Mouse (Mus musculus): ENCODE results near the gene Cdca7l. TPM values are rescaled to one million over a fixed set of nuclear protein-coding genes. Genes with fewer than 3 reads are reported as not detected.
"Not testable (repeated sequence)": the region's sequence is repeated elsewhere in the genome, so short reads cannot be mapped to it uniquely, and the experiment has no call there.

The Cdca7l gene
- polyA plus RNA-seq (2014; fragmentation: Nextera tagmentation; extraction: Ambion mirVana), result 48.3 and 54.9 TPM in 2 replicates

DNA sequence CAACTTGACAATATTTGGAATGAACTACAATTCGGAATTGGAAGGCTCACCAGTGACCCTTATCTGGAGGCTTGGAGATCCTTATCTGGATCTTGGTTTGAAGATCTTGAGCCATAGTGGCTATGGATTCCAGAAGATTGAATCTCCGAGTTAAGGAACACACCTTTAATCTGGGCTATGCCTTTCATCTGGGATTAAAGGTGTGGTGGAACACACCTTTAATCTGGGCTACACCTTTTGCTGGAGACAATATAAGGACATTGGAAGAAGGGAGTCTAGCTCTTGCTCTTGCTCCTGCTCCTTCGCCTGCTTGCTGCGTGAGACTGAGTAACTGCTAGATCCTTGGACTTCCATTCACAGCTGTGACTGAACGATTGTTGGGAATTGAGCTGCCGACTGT lies at the start of gene Cdca7l:
Cdca7l (plus strand) TSS at position 301 of the 400 bp plus-strand sequence.
- H3K4me2 ChIP-seq; ATAC-seq (replicated peaks; ENCODE audit: low FRiP score): not testable (repeated sequence)
- 100% methylated on average over 1 of the region's 6 CpGs for WGBS

DNA sequence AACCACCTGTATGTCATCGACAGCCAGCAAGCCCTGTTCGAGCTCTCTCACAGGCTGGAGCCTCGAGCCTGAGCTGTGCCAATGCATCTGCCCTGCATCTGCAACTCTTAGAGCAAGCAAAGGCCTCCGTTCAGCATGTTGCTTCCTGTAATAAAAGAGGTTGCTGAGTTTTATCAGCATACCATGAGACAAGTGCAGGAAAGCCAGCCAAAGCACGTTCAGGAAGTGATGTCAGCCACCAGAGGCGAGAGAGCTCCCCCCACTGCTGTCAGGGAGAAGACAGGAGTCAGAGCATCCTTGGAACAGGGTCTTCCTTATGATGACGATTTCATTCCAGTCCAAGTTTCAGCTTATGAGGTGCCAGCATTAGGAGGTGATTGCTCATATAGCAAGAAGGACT lies 48.1 kb upstream of the Cdca7l start:
- H3K36me3 ChIP-seq (ENCODE audit: control insufficient read depth, insufficient read depth, low read length), result no peaks in the 10 kb centered on the region
- H3K27ac ChIP-seq (ENCODE audit: low read depth, low read length), result no peak overlapping the region
- no peaks in the 10 kb centered on the region for H3K27me3 ChIP-seq (replicated peaks; ENCODE audit: control insufficient read depth, insufficient read depth, low read length)
- 0 out of 2 replicates have a peak, but pooled peaks cover 2% of the 10 kb centered on the region for H3K4me1 ChIP-seq (replicated peaks; ENCODE audit: control insufficient read depth, insufficient read depth, low read length)
- ATAC-seq (replicated peaks; ENCODE audit: low FRiP score), result peak; percentile 22; the same call in 1 of the 2 replicates
- 57% methylated on average over 7 of the region's 7 CpGs for WGBS
- no peaks in the 10 kb centered on the region for H3K9me3 ChIP-seq (ENCODE audit: control insufficient read depth, low read length)
- no peak for DNase-seq (ENCODE audit: low spot score)
- no peak overlapping the region for H3K4me2 ChIP-seq
- H3K4me3 ChIP-seq (ENCODE audit: low read depth, low read length), result no peak overlapping the region
- no peak overlapping the region for H3K9ac ChIP-seq (ENCODE audit: low read depth, low read length)

More for the DNA sequence above, at the start of gene Cdca7l:
- not testable (repeated sequence) for H3K27ac ChIP-seq (ENCODE audit: low read depth, low read length); H3K36me3 ChIP-seq (ENCODE audit: control insufficient read depth, insufficient read depth, low read length); DNase-seq (ENCODE audit: low spot score); H3K27me3 ChIP-seq (replicated peaks; ENCODE audit: control insufficient read depth, insufficient read depth, low read length); H3K4me3 ChIP-seq (ENCODE audit: low read depth, low read length); H3K9ac ChIP-seq (ENCODE audit: low read depth, low read length); H3K9me3 ChIP-seq (ENCODE audit: control insufficient read depth, low read length); H3K4me1 ChIP-seq (replicated peaks; ENCODE audit: control insufficient read depth, insufficient read depth, low read length)

DNA sequence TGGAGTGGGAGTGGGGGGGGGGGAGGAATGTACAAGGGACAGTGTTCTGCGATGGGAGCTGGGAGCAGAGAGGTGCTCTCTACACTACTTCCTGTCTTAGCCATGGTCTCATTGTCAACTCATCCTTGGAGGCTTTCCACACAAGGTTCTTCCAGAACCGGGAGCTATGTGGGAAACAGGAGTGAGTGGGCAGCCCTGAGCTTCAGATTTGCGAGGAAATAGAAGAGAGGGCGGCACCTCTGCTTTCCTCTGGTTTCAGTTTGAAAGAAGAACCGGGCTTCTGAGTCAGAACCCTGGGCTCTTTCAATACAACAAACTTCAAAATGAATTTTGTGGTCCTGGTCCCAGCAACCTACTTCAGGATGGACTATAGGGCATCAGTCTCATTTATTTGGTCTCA lies 43.7 kb upstream of the Cdca7l start:
- no peak overlapping the region for H3K4me2 ChIP-seq
- H3K4me3 ChIP-seq (ENCODE audit: low read depth, low read length), result no peak overlapping the region
- 0 out of 2 replicates have a peak, but pooled peaks cover 2% of the 10 kb centered on the region for H3K4me1 ChIP-seq (replicated peaks; ENCODE audit: control insufficient read depth, insufficient read depth, low read length)
- ATAC-seq (replicated peaks; ENCODE audit: low FRiP score), result no peak
- H3K27me3 ChIP-seq (replicated peaks; ENCODE audit: control insufficient read depth, insufficient read depth, low read length), result no peaks in the 10 kb centered on the region
- DNase-seq (ENCODE audit: low spot score), result no peak
- 70% methylated on average over 5 of the region's 5 CpGs for WGBS
- H3K9me3 ChIP-seq (ENCODE audit: control insufficient read depth, low read length), result no peaks in the 10 kb centered on the region
- H3K36me3 ChIP-seq (ENCODE audit: control insufficient read depth, insufficient read depth, low read length), result no peaks in the 10 kb centered on the region
- H3K27ac ChIP-seq (ENCODE audit: low read depth, low read length), result no peak overlapping the region
- H3K9ac ChIP-seq (ENCODE audit: low read depth, low read length), result no peak overlapping the region

DNA sequence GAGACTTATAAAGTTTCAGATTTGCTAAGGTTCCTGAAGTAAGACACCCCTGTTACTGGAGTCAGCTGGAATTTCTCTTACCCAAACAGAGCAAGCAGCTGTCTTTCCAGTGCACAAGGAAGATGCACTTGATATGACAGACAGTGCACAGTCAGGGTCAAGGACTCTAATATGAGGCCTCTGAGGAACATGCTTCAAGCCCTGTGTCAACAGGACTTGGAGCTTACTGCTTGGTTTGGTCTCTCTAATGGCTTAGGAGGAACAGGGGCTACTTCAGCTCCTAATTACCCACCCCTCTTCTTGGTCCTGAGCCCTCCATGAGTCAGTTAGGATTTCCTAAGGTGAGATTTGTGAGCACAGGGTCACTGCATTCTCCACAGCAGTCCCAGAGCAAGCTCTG lies 43.2 kb upstream of the Cdca7l start:
- no peak overlapping the region for H3K4me3 ChIP-seq (ENCODE audit: low read depth, low read length)
- H3K9ac ChIP-seq (ENCODE audit: low read depth, low read length), result no peak overlapping the region
- 0 out of 2 replicates have a peak, but pooled peaks cover under 1% of the 10 kb centered on the region for H3K4me1 ChIP-seq (replicated peaks; ENCODE audit: control insufficient read depth, insufficient read depth, low read length)
- no peak overlapping the region for H3K4me2 ChIP-seq
- H3K9me3 ChIP-seq (ENCODE audit: control insufficient read depth, low read length), result no peaks in the 10 kb centered on the region
- DNase-seq (ENCODE audit: low spot score), result no peak
- H3K27me3 ChIP-seq (replicated peaks; ENCODE audit: control insufficient read depth, insufficient read depth, low read length), result no peaks in the 10 kb centered on the region
- no peaks in the 10 kb centered on the region for H3K36me3 ChIP-seq (ENCODE audit: control insufficient read depth, insufficient read depth, low read length)
- no peak overlapping the region for H3K27ac ChIP-seq (ENCODE audit: low read depth, low read length)
- ATAC-seq (replicated peaks; ENCODE audit: low FRiP score), result no peak

DNA sequence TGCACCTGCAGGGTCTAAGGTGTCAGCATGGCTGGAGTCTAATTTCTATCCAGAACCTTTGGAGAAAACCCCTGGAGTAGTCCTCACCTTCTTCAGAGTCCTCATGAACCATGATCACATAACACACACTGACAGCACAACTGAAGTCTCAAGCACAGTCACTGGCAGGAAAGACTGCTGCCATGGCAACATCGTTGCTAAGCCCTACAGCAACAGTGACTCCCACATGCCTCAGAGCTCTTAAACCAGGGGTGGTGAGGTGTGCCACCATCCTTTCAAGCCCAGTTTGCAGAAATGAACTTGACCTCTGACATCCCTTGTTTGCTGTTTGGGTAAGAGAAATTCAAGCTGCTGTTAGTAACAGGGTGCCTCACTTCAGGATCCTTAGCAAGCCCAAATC lies 42.4 kb upstream of the Cdca7l start:
- WGBS, result 52% methylated on average over 1 of the region's 1 CpGs
- Histone ChIP-seq H3K4me3 (ENCODE audit: low read depth, low read length) (no peak overlapping the region), H3K9ac (ENCODE audit: low read depth, low read length) (no peak overlapping the region), H3K4me2 (no peak overlapping the region), H3K9me3 (ENCODE audit: control insufficient read depth, low read length) (no peaks in the 10 kb centered on the region), H3K36me3 (ENCODE audit: control insufficient read depth, insufficient read depth, low read length) (no peaks in the 10 kb centered on the region), H3K4me1 (replicated peaks; ENCODE audit: control insufficient read depth, insufficient read depth, low read length) (no peaks in the 10 kb centered on the region), H3K27me3 (replicated peaks; ENCODE audit: control insufficient read depth, insufficient read depth, low read length) (no peaks in the 10 kb centered on the region), H3K27ac (ENCODE audit: low read depth, low read length) (no peak overlapping the region)
- ATAC-seq (replicated peaks; ENCODE audit: low FRiP score) (no peak), DNase-seq (ENCODE audit: low spot score) (no peak)

DNA sequence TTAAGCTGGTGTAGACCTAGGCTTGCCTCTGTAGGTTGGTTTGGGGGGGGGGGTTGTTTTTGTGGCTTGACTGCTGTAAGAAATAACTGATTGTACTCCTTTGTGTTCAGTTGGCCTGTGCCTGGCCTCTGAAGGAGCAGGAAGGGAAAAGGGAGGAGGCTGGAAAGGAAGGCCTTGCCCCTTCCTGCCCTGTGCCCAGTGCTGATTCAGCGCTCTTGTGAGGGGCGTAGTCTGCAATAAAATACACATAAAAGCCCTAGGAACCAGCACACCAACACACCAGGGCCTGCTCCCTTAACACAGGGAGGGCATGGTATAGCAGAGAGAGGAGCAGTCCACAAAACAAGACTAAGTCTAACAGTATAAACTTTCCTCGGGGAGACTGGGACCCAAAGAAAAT lies 40.8 kb upstream of the Cdca7l start:
- H3K4me3 ChIP-seq (ENCODE audit: low read depth, low read length), result no peak overlapping the region

DNA sequence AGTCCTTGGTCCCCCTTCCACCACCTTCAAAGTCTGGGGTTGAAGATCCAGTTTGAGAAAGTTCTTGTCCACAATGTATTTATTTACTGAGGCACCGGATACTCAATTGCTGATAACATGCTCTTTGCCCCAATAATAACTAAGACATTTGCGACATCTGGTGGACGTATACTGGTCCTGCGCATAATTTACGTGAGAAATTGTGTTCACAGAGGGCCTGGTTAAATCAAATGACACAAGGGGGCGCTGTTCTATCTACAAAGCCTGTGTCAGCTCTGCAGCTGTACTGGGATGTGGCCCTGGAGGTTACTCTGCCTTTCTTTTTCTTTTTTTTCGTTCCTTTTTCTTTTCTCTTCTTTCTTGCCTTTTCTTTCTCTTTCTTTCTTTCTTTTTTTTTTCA lies 39.2 kb upstream of the Cdca7l start:
- no peak overlapping the region for H3K9ac ChIP-seq (ENCODE audit: low read depth, low read length)
- no peaks in the 10 kb centered on the region for H3K9me3 ChIP-seq (ENCODE audit: control insufficient read depth, low read length)
- H3K4me3 ChIP-seq (ENCODE audit: low read depth, low read length), result no peak overlapping the region
- no peak overlapping the region for H3K4me2 ChIP-seq
- WGBS, result 4% methylated on average over 7 of the region's 7 CpGs
- ATAC-seq (replicated peaks; ENCODE audit: low FRiP score), result peak; percentile 72
- H3K27me3 ChIP-seq (replicated peaks; ENCODE audit: control insufficient read depth, insufficient read depth, low read length), result no peaks in the 10 kb centered on the region
- H3K36me3 ChIP-seq (ENCODE audit: control insufficient read depth, insufficient read depth, low read length), result no peaks in the 10 kb centered on the region
- peak; percentile 60 for DNase-seq (ENCODE audit: low spot score)
- H3K4me1 ChIP-seq (replicated peaks; ENCODE audit: control insufficient read depth, insufficient read depth, low read length), result no peaks in the 10 kb centered on the region
- no peak overlapping the region for H3K27ac ChIP-seq (ENCODE audit: low read depth, low read length)

More for the DNA sequence above, 40.8 kb upstream of the Cdca7l start:
- no peaks in the 10 kb centered on the region for H3K27me3 ChIP-seq (replicated peaks; ENCODE audit: control insufficient read depth, insufficient read depth, low read length)
- H3K36me3 ChIP-seq (ENCODE audit: control insufficient read depth, insufficient read depth, low read length), result no peaks in the 10 kb centered on the region
- 59% methylated on average over 3 of the region's 3 CpGs for WGBS
- H3K4me2 ChIP-seq, result no peak overlapping the region
- H3K4me1 ChIP-seq (replicated peaks; ENCODE audit: control insufficient read depth, insufficient read depth, low read length), result no peaks in the 10 kb centered on the region
- H3K9ac ChIP-seq (ENCODE audit: low read depth, low read length), result no peak overlapping the region
- ATAC-seq (replicated peaks; ENCODE audit: low FRiP score), result 0 out of 2 replicates have a peak, but pooled peaks have one; percentile 19
- DNase-seq (ENCODE audit: low spot score), result no peak
- no peak overlapping the region for H3K27ac ChIP-seq (ENCODE audit: low read depth, low read length)
- no peaks in the 10 kb centered on the region for H3K9me3 ChIP-seq (ENCODE audit: control insufficient read depth, low read length)

DNA sequence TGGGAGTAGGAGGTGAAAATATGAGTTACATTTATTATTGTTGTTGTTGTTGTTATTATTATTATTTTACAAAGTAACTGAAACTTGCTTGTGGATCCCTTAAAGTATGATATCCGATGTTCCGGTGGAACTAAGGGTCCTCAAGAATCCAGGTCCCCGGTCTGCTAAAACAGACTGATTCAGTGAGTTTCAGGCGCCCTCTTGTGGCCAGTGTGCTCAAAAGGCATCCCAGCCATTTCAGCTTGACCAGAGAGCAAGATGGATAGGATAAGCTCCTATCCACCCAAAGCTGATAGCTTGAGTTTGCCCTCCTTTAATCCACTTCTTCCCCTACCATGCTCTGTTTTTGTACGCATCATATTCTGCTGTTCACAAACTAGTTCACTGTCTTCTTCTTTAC lies 35.0 kb upstream of the Cdca7l start:
- no peak for ATAC-seq (replicated peaks; ENCODE audit: low FRiP score)
- Histone ChIP-seq H3K4me3 (ENCODE audit: low read depth, low read length) (no peak overlapping the region), H3K9me3 (ENCODE audit: control insufficient read depth, low read length) (no peaks in the 10 kb centered on the region), H3K9ac (ENCODE audit: low read depth, low read length) (no peak overlapping the region), H3K4me1 (replicated peaks; ENCODE audit: control insufficient read depth, insufficient read depth, low read length) (no peaks in the 10 kb centered on the region), H3K27ac (ENCODE audit: low read depth, low read length) (no peak overlapping the region), H3K4me2 (no peak overlapping the region), H3K27me3 (replicated peaks; ENCODE audit: control insufficient read depth, insufficient read depth, low read length) (no peaks in the 10 kb centered on the region), H3K36me3 (ENCODE audit: control insufficient read depth, insufficient read depth, low read length) (no peaks in the 10 kb centered on the region)
- DNase-seq (ENCODE audit: low spot score), result no peak
- 14% methylated on average over 5 of the region's 5 CpGs for WGBS

DNA sequence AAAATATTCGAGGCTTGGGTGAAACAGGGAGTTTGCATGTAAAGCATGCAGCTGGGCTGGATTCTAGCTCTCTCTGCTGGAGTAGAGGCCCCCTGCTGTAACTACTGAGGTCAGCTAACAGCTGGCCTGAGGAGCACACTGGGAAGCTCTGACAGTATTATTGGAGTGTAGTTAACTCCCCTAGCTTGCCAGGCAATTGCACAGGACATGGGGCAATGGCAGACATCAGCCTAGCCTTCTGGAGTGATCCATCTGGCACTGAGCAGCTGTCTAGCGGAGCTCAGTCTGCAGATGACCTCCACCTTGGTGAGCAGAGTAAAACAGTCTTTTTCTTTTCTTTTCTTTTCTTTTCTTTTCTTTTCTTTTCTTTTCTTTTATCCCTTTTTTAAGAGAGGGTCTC lies 33.9 kb upstream of the Cdca7l start:
- H3K27ac ChIP-seq (ENCODE audit: low read depth, low read length), result no peak overlapping the region
- H3K4me2 ChIP-seq, result no peak overlapping the region
- no peaks in the 10 kb centered on the region for H3K9me3 ChIP-seq (ENCODE audit: control insufficient read depth, low read length)
- DNase-seq (ENCODE audit: low spot score), result no peak
- no peak overlapping the region for H3K9ac ChIP-seq (ENCODE audit: low read depth, low read length)
- no peak overlapping the region for H3K4me3 ChIP-seq (ENCODE audit: low read depth, low read length)
- H3K36me3 ChIP-seq (ENCODE audit: control insufficient read depth, insufficient read depth, low read length), result no peaks in the 10 kb centered on the region
- no peak for ATAC-seq (replicated peaks; ENCODE audit: low FRiP score)
- no peaks in the 10 kb centered on the region for H3K27me3 ChIP-seq (replicated peaks; ENCODE audit: control insufficient read depth, insufficient read depth, low read length)
- no peaks in the 10 kb centered on the region for H3K4me1 ChIP-seq (replicated peaks; ENCODE audit: control insufficient read depth, insufficient read depth, low read length)
- 47% methylated on average over 2 of the region's 2 CpGs for WGBS
